Mouse (Mus musculus) neural tube, embryonic 11.5 days (tissue): ENCODE results near the gene Plod2. TPM values are rescaled to one million over a fixed set of nuclear protein-coding genes. Genes with fewer than 3 reads are reported as not detected.

Experiments used
- ATAC-seq: fragments of 200-750 bp; cut with Nextera tagmentation; 2 replicates; pipeline ENCODE4 v1.8.0; 2017; ENCODE audit warnings: moderate number of reproducible peaks, mild to moderate bottlenecking, moderate TSS enrichment, moderate library complexity; ENCODE audit not compliant: insufficient read depth, low FRiP score, low TSS enrichment
- DNase-seq: peaks from one replicate; pipeline ENCODE4 v3.0.0-alpha.2; 2015; ENCODE audit warnings: low spot score
- H3K27ac ChIP-seq: fragments of 300-500 bp; sonication (generic); 2 replicates; pipeline ENCODE4 v1.5.1; 2014; ENCODE audit warnings: low read depth, mild to moderate bottlenecking, low read length
- H3K27me3 ChIP-seq: fragments of 300-500 bp; sonication (generic); 2 replicates; pipeline ENCODE4 v1.6.1; 2014; ENCODE audit warnings: mild to moderate bottlenecking, low read length, mixed read lengths; ENCODE audit not compliant: control insufficient read depth, insufficient read depth
- H3K36me3 ChIP-seq: fragments of 300-500 bp; sonication (generic); 2 replicates; pipeline ENCODE4 v1.6.1; 2014; ENCODE audit warnings: mild to moderate bottlenecking, low read length, moderate library complexity, mixed read lengths; ENCODE audit not compliant: control insufficient read depth, insufficient read depth
- H3K4me1 ChIP-seq: fragments of 300-500 bp; sonication (generic); 2 replicates; pipeline ENCODE4 v1.6.1; 2014; ENCODE audit warnings: low read length, mixed read lengths; ENCODE audit not compliant: control insufficient read depth, insufficient read depth
- H3K4me2 ChIP-seq: fragments of 300-500 bp; sonication (generic); 2 replicates; pipeline ENCODE4 v1.6.1; 2014; ENCODE audit warnings: low read depth, mild to moderate bottlenecking, moderate library complexity
- H3K4me3 ChIP-seq: fragments of 300-500 bp; sonication (generic); 2 replicates; pipeline ENCODE4 v1.5.1; 2014; ENCODE audit warnings: low read depth, low read length
- H3K9ac ChIP-seq: fragments of 300-500 bp; sonication (generic); 2 replicates; pipeline ENCODE4 v1.6.1; 2014; ENCODE audit warnings: mild to moderate bottlenecking, low read length
- H3K9me3 ChIP-seq: fragments of 300-500 bp; sonication (generic); 2 replicates; pipeline ENCODE4 v1.6.1; 2016; ENCODE audit warnings: low read length; ENCODE audit not compliant: control insufficient read depth
- WGBS: fragments of 180-500 bp; shearing (Covaris S2); extraction: QIAGEN DNeasy Blood & Tissue Kit; methylation state at CpG from one replicate; pipeline ENCODE4 v1.1.7; 2014; 5-methylcytosine and 5-hydroxymethylcytosine counted together
- polyA plus RNA-seq: library from polyadenylated mRNA; unstranded; fragments of >200 nt; fragmentation: Nextera tagmentation; extraction: Ambion mirVana; gene quantifications from 2 replicates; pipeline ENCODE4 v1.2.1, GENCODE M21; 2014

Plod2 gene
- polyA plus RNA-seq, 1 experiment from 2014 or later = 35.6 TPM

DNA sequence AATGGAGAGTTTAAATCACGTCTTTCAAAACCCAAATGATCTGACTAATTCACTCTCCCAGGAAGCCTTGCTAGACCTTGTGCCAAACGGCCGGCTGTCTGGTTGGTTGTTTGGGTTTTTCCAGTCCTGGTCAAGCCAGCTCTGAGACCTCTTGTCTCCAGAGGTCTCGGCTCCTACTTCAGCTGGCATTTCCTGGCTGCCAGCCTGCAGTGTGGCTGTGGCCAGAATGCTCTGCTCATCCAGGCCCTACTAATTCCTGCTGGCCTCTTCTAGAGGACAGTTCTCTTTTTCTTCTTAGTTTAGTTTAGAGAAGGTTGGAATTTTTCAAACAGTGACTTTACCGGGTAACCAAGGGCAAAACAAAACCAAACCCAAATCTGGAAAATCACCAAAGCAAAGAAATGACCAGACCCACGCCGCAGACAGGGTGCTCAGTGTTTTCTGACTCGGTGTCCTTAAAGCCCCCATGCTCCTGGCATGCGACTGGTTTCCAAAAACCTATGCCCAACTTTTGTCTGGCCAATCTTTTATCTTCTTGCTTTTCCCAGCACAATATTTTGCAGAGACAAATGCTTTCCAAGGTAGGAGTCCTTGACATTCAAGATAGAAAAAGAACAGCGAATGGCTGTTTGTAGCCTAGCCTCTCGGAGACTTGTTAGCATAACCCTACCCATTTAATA is 7.9 kb downstream of the Plod2 start:
- no peak for DNase-seq
- H3K4me1 ChIP-seq = no peaks in the 10 kb centered on the region

DNA sequence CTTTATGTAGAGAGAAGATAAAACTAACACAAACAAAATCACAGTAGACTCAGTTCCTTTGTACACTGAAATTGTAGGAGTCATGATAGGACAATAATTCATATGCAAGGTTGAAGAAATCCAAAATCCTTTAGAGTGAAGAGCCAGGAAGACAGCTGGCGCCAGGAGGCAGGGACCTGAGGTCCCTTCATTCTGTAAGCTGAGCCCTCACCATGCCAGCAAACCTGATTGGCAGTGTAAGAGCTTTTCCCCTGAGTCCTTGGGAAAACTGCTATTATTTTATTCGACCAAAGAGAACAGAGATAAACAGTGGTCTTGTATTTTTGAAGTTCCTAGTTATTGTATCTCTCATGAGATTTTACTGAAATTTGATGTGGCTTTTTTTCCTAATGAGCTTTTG is 9.0 kb downstream of the Plod2 start:
- no peak overlapping the region for H3K4me2 ChIP-seq
- ATAC-seq (no peak), DNase-seq (no peak)
- H3K9ac ChIP-seq = no peak overlapping the region
- H3K27me3 ChIP-seq = no peaks in the 10 kb centered on the region
- H3K27ac ChIP-seq = no peak overlapping the region
- H3K4me1 ChIP-seq = no peaks in the 10 kb centered on the region
- 79% methylated on average over 2 of the region's 2 CpGs for WGBS
- H3K36me3 ChIP-seq = no peaks in the 10 kb centered on the region
- H3K9me3 ChIP-seq = no peaks in the 10 kb centered on the region
- no peak overlapping the region for H3K4me3 ChIP-seq

More for the DNA sequence above, 7.9 kb downstream of the Plod2 start:
- Histone ChIP-seq H3K27me3 (no peaks in the 10 kb centered on the region), H3K4me3 (no peak overlapping the region), H3K36me3 (no peaks in the 10 kb centered on the region), H3K9ac (no peak overlapping the region), H3K27ac (no peak overlapping the region), H3K9me3 (no peaks in the 10 kb centered on the region), H3K4me2 (no peak overlapping the region)
- 85% methylated on average over 11 of the region's 11 CpGs for WGBS
- ATAC-seq = no peak

DNA sequence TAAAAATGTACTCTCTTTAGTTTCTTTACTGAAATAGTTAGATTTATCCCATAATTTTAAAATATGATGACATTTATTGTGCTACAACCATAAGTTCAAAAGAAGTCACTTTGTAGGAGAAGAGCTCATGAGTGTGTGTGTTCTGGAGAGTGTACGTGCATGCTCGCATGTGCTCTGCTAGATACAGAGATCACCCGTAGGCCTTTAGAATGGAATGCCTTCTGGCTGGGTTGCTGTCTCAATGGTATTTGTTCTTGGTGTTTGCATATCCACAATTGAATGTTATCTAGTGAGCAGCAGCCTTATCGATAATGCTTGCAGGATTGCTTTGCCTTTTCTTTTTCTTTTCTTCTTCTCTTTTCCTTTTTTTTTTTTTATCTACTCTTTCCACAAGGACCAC is 9.6 kb downstream of the Plod2 start:
- ATAC-seq = no peak
- no peak for DNase-seq
- no peak overlapping the region for H3K9ac ChIP-seq
- no peaks in the 10 kb centered on the region for H3K27me3 ChIP-seq
- no peaks in the 10 kb centered on the region for H3K4me1 ChIP-seq
- no peak overlapping the region for H3K27ac ChIP-seq
- no peak overlapping the region for H3K4me3 ChIP-seq
- H3K36me3 ChIP-seq = no peaks in the 10 kb centered on the region
- H3K9me3 ChIP-seq = no peaks in the 10 kb centered on the region
- no peak overlapping the region for H3K4me2 ChIP-seq
- 92% methylated on average over 4 of the region's 4 CpGs for WGBS

DNA sequence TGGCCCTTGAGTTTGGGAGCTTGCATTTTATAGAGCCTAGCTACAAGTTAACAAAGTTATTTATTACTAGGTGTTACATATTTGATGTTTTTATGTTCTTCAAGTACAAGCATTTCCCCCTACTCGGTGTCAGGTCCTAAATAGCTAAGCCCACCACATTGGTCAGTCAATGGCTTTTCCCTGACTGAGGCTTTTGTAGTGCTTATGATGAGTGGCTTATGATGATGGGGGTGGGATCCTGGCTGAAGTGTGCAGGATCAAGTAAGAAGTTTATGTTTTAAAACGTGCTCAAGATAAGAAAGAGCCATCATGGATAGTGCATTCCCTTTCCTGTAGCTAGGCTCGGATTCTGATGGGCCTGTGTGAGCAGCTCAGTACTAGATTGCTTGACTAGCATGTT is 10.7 kb downstream of the Plod2 start:
- H3K4me1 ChIP-seq = no peaks in the 10 kb centered on the region
- no peaks in the 10 kb centered on the region for H3K36me3 ChIP-seq
- no peak overlapping the region for H3K4me3 ChIP-seq
- H3K9ac ChIP-seq = no peak overlapping the region
- ATAC-seq (no peak), DNase-seq (no peak)
- H3K9me3 ChIP-seq = no peaks in the 10 kb centered on the region
- H3K4me2 ChIP-seq = no peak overlapping the region
- H3K27ac ChIP-seq = no peak overlapping the region
- 81% methylated on average over 3 of the region's 3 CpGs for WGBS
- no peaks in the 10 kb centered on the region for H3K27me3 ChIP-seq

DNA sequence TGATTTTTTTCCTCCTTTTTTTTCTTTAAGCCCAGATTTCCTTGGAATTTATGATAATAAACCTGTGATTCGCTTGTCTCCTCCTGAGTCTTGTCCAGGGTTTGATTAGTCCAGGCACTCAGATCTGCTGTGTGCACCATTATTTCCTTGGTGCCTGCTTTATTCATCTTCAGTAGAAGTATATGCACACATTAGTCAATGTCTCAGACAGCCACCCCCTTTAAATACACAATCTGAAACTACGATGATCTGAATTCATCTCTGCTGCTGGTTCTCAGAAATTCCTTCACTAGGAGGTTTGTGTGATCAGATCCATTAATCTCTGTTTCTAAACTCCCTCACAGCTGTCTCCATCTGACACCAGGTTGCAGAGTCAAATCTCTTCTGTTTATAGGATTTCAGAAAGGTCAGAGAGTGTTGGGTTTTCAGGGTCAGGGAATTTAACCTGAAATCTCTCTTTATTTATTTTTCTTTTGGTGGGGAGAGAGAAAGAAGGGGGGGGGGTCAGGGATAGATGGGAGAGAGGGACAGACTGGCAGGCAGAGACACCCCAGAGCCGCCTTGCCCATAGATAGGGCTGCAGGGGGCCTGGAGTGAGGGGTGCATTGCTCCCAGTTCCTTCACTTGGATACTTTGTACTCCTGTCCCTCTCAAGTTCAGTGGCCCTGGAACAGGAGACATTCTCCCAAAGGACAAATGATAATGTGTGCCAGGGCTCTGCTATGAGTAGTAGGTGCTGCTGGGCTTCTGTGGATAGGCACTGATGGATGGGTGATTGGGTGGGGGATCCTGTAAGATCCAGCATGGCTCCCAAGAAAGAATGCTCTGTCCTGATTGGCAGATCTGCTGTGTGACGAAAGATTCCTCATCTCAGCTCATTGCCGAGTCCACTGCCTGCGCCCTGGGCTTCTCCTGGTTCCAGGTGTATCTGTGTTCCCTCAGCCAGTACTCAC is 13.3 kb downstream of the Plod2 start:
- Histone ChIP-seq H3K27ac (no peak overlapping the region), H3K9ac (no peak overlapping the region), H3K36me3 (no peaks in the 10 kb centered on the region), H3K4me3 (no peak overlapping the region), H3K27me3 (no peaks in the 10 kb centered on the region), H3K4me1 (no peaks in the 10 kb centered on the region), H3K9me3 (no peaks in the 10 kb centered on the region), H3K4me2 (no peak overlapping the region)
- DNase-seq (no peak), ATAC-seq (no peak)
- 75% methylated on average over 6 of the region's 6 CpGs for WGBS

DNA sequence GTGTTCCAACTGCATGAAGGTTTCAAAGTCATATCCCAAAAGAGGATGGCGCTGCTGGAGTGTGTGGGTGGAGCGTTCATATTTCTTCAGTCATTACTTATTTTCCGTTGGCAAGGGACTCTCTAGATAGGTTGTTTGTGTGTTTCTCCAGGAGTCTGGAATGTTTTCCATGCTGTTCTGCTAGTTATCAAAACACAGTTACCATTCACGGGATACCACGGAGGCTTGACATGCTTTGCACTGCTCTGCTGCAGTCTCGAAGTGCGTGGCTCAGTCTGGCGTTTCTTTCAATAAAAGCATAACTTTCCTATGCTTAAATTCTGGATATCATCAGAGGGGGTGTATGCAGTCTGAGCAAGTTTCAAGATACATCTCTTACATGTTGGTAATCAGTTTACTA is 17.7 kb downstream of the Plod2 start:
- Histone ChIP-seq H3K9me3 (no peaks in the 10 kb centered on the region), H3K9ac (no peak overlapping the region), H3K36me3 (no peaks in the 10 kb centered on the region), H3K4me2 (no peak overlapping the region), H3K4me1 (no peaks in the 10 kb centered on the region; the same call in 1 of the 2 replicates), H3K27me3 (no peaks in the 10 kb centered on the region), H3K4me3 (no peak overlapping the region), H3K27ac (no peak overlapping the region)
- ATAC-seq = no peak
- WGBS = 70% methylated on average over 8 of the region's 8 CpGs
- no peak for DNase-seq

DNA sequence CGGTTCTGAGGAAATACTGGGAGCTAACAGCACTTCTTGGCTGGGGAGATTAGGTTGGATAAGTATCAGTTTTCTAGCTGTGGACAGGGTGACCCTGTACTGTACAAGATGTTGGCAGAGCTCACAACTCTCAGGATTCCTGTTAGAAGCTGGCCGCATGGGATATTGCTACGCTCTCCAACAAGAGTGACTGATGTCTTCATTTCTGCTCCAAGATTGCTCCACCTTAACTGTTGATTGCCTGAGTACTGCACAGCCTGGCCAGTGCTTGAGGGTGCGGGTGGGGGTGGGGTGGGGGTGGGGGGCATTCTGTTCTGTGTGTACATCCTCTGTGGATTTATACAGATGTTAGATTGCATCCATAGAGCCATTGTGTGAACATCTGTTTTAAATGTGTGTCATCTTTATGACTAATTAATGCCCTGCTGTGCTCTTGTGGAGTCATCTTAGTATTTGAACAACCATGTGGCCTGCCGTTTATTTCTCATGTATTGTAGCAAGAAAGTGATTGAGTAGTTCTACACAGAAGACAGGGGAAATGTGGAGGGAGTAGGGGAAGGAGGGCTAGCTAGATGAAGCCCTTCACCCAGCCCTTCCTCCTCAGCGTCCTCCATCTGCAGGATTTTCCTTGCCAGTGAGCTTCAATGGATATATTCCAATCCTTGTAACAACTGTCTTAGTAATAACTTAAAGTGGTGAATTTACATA is 19.0 kb downstream of the Plod2 start:
- Histone ChIP-seq H3K4me3 (no peak overlapping the region), H3K9me3 (no peaks in the 10 kb centered on the region), H3K27ac (no peak overlapping the region), H3K4me2 (no peak overlapping the region), H3K9ac (no peak overlapping the region), H3K36me3 (no peaks in the 10 kb centered on the region), H3K4me1 (no peaks in the 10 kb centered on the region; the same call in 1 of the 2 replicates), H3K27me3 (no peaks in the 10 kb centered on the region)
- WGBS = 50% methylated on average over 6 of the region's 6 CpGs
- ATAC-seq (peak; percentile 41; the same call in 1 of the 2 replicates), DNase-seq (no peak)

DNA sequence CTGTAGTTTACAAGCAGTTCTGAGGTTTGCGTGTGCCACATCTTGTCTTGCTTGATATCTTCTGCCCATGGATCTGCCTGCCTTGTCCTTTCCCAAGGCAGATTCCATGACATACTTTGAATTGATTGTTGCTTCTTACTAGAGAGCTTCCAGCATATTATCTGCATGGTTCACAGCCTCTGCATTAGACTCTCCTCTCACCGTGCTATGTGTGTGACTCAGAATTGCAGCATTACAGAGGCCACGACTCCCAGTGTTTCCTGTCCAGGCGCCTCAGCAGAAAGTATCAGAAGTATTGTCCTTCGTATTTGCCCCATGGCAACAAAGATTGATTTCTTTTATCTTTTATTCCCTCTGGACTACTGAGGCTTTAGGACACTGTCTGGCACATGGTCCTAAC is 20.4 kb downstream of the Plod2 start:
- no peak overlapping the region for H3K9ac ChIP-seq
- H3K4me3 ChIP-seq = no peak overlapping the region
- ATAC-seq (no peak), DNase-seq (no peak)
- H3K27me3 ChIP-seq = no peaks in the 10 kb centered on the region
- H3K9me3 ChIP-seq = no peaks in the 10 kb centered on the region
- H3K4me1 ChIP-seq = no peaks in the 10 kb centered on the region; the same call in 1 of the 2 replicates
- H3K36me3 ChIP-seq = no peaks in the 10 kb centered on the region
- H3K4me2 ChIP-seq = no peak overlapping the region
- no peak overlapping the region for H3K27ac ChIP-seq
- WGBS = 83% methylated on average over 5 of the region's 5 CpGs
